Mouse (Mus musculus) liver, postnatal 0 days (tissue): ENCODE measurements around the gene 5330417C22Rik.

Experiments
- CTCF ChIP-seq: sonication (generic); IDR thresholded peaks from 2 replicates; pipeline ENCODE4 v1.5.1; 2016; ENCODE audit warnings: antibody characterized with exemption, low read depth
- EP300 ChIP-seq: IDR thresholded peaks from 2 replicates; pipeline ENCODE4 v1.6.1; 2016; ENCODE audit warnings: antibody characterized with exemption, low read depth, mild to moderate bottlenecking

GRCm38 (mm10) chr3:108536517-108537260 lies at the start of gene 5330417C22Rik:
- TF ChIP-seq CTCF (no peak), EP300 (no peak)
